Mouse (Mus musculus): ENCODE measurements at regions not wholly inside any gene's neighbourhood (a gene's known extent, or its start where the extent isn't known, plus 50 kb on each side); places are given as distances from the start of the nearest gene placed in this dataset.

GRCm38 (mm10) chr13:97816923-97817322, 56.5 kb upstream of the Gm10260 start:
- no peak for TF ChIP-seq POLR2A (IDR thresholded peaks at IDR 0.05; ENCODE audit: insufficient read depth, low read length)
- no peak for TF ChIP-seq CTCF (IDR thresholded peaks at IDR 0.05; ENCODE audit: low read depth, low read length)
